Mouse (Mus musculus) cortical plate, adult 2 months (tissue): ENCODE results near the gene Pink1.

Experiments
- CTCF ChIP-seq: fragments of 200-500 bp; IDR thresholded peaks from 2 replicates; pipeline ENCODE4 v1.5.1; 2011; ENCODE audit warnings: mild to moderate bottlenecking, control low read depth, low read length; ENCODE audit not compliant: insufficient read depth; ENCODE audit errors: extremely low read depth
- POLR2A ChIP-seq: fragments of 200-500 bp; IDR thresholded peaks from 2 replicates; pipeline ENCODE4 v1.6.1; 2011; ENCODE audit warnings: mild to moderate bottlenecking, low read length, control low read depth; ENCODE audit not compliant: insufficient read depth; ENCODE audit errors: extremely low read depth

GRCm38 (mm10) chr4:138307739-138308138 is 18.4 kb downstream of the Pink1 start:
- TF ChIP-seq POLR2A (no peak), CTCF (no peak)
